Mouse (Mus musculus): Measurements from ENCODE around the gene Adra2a.

Adra2a gene

GRCm38 (mm10) chr19:54048161-54048885, 4.4 kb downstream of the Adra2a start:
- no peak for TF ChIP-seq GATA4 (IDR thresholded peaks at IDR 0.05; ENCODE audit: insufficient replicate concordance, low read length)

GRCm38 (mm10) chr19:54051651-54052050, 7.7 kb downstream of the Adra2a start:
- no peak for TF ChIP-seq GATA4 (IDR thresholded peaks at IDR 0.05; ENCODE audit: insufficient replicate concordance, low read length)

GRCm38 (mm10) chr19:54055845-54056244, 11.9 kb downstream of the Adra2a start:
- TF ChIP-seq GATA4 (IDR thresholded peaks at IDR 0.05; ENCODE audit: insufficient replicate concordance, low read length), result no peak

GRCm38 (mm10) chr19:54068447-54068846, 24.5 kb downstream of the Adra2a start:
- no peak for TF ChIP-seq GATA4 (IDR thresholded peaks at IDR 0.05; ENCODE audit: insufficient replicate concordance, low read length)

GRCm38 (mm10) chr19:54070521-54070920, 26.6 kb downstream of the Adra2a start:
- TF ChIP-seq GATA4 (IDR thresholded peaks at IDR 0.05; ENCODE audit: insufficient replicate concordance, low read length), result no peak

GRCm38 (mm10) chr19:54072233-54072800, 28.4 kb downstream of the Adra2a start:
- TF ChIP-seq GATA4 (IDR thresholded peaks at IDR 0.05; ENCODE audit: insufficient replicate concordance, low read length), result no peak

GRCm38 (mm10) chr19:54076362-54077349, 32.7 kb downstream of the Adra2a start:
- TF ChIP-seq GATA4 (IDR thresholded peaks at IDR 0.05; ENCODE audit: insufficient replicate concordance, low read length), result no peak

- TF ChIP-seq GATA4 (IDR thresholded peaks at IDR 0.05; ENCODE audit: insufficient replicate concordance, low read length), result no peak
These were observed 37.4 kb downstream of the Adra2a start for GRCm38 (mm10) chr19:54081303-54081702.

GRCm38 (mm10) chr19:54081716-54082165, 37.8 kb downstream of the Adra2a start:
- TF ChIP-seq GATA4 (IDR thresholded peaks at IDR 0.05; ENCODE audit: insufficient replicate concordance, low read length), result no peak

GRCm38 (mm10) chr19:54087319-54087718, 43.4 kb downstream of the Adra2a start:
- 0 out of 2 replicates have a peak, but pooled peaks have one; percentile 36 for TF ChIP-seq GATA4 (IDR thresholded peaks at IDR 0.05; ENCODE audit: insufficient replicate concordance, low read length)

- no peak for TF ChIP-seq GATA4 (IDR thresholded peaks at IDR 0.05; ENCODE audit: insufficient replicate concordance, low read length)
These were observed 49.6 kb downstream of the Adra2a start for GRCm38 (mm10) chr19:54093599-54093998.

GRCm38 (mm10) chr19:54095716-54096115, 51.8 kb downstream of the Adra2a start:
- no peak for TF ChIP-seq GATA4 (IDR thresholded peaks at IDR 0.05; ENCODE audit: insufficient replicate concordance, low read length)

- no peak for TF ChIP-seq GATA4 (IDR thresholded peaks at IDR 0.05; ENCODE audit: insufficient replicate concordance, low read length)
These were observed 54.4 kb downstream of the Adra2a start for GRCm38 (mm10) chr19:54098367-54098766.
